Comparison of ENCODE assay signal across 8 mouse cellular contexts in genomic region chr1:93751290-93751689, GRCm38 (mm10). TPM values are rescaled to one million over a fixed set of nuclear protein-coding genes. Genes with fewer than 3 reads are reported as not detected.
DNase-seq lines count a peak whose midpoint lies in the region; ATAC-seq and TF ChIP-seq lines count a peak whose summit lies in the region.

Atg4b (plus strand) TSS chr1:93751500.

- no peak within 1 kb of the TSS for H3K4me3 ChIP-seq in layer of hippocampus, adult 2 months

- ATAC-seq in inflammation-experienced regulatory T-cells, adult 6 months = no peak
- ATAC-seq in megakaryocyte, adult 5-6 weeks (ENCODE audit: poor library complexity, severe bottlenecking) = no peak

- TF ChIP-seq CTCF in layer of hippocampus, adult 2 months (conservative IDR thresholded peaks at IDR 0.05) = no peak

- H3K27ac ChIP-seq in layer of hippocampus, adult 2 months = no peak within 1 kb of the TSS

- DNase-seq in layer of hippocampus, adult 2 months (ENCODE audit: low spot score in 2 of 2) = no peak
- DNase-seq in layer of hippocampus, adult 9-10 months (ENCODE audit: low spot score) = no peak
- no peak for DNase-seq in adrenal gland, postnatal 14 days
- DNase-seq in gastrocnemius, postnatal 10 days = no peak
- no peak for DNase-seq in T-cell, adult 2 months (ENCODE audit: low spot score)
- no peak for DNase-seq in urinary bladder, postnatal 14 days (ENCODE audit: low spot score)

RNA-seq across cellular contexts. Expression of gene Atg4b, which starts in this region (rescaled TPM):
- total RNA-seq in layer of hippocampus, adult 2 months (2021) = 10 to 100 TPM; 81.6 to 85.2 TPM
- 67.3 and 69.4 TPM in 2 replicates for total RNA-seq in adrenal gland, postnatal 14 days (2021)
- 10 to 100 TPM; 32.3 to 41.2 TPM for total RNA-seq in gastrocnemius, postnatal 10 days (2021)
- polyA plus RNA-seq in inflammation-experienced regulatory T-cells, adult 6 months (2017; shearing (Covaris generic)) = 10 to 100 TPM; 57.6 to 85.3 (median 63.8) TPM
- 16.6 and 19.9 TPM in 2 replicates for total RNA-seq in megakaryocyte, adult 5-6 weeks (2015)
- 34.5 and 36.5 TPM in 2 replicates for total RNA-seq in megakaryocyte, adult 5-6 weeks (2017)
